Mouse (Mus musculus) ES-E14 (cell line): ENCODE measurements at regions not wholly inside any gene's neighbourhood (a gene's known extent, or its start where the extent isn't known, plus 50 kb on each side); places are given as distances from the start of the nearest gene placed in this dataset.

Source experiments
- CHD2 ChIP-seq: IDR thresholded peaks from 2 replicates; pipeline ENCODE4 v1.6.1; 2014; ENCODE audit warnings: mild to moderate bottlenecking, low read depth, low read length, inconsistent platforms
- HCFC1 ChIP-seq: IDR thresholded peaks from 2 replicates; pipeline ENCODE4 v1.6.1; 2012; ENCODE audit warnings: low read length, inconsistent platforms, borderline replicate concordance; ENCODE audit not compliant: insufficient read depth
- MAFK ChIP-seq: IDR thresholded peaks from 2 replicates; pipeline ENCODE4 v1.6.1; 2014; ENCODE audit warnings: mild to moderate bottlenecking, low read depth, low read length, inconsistent platforms; ENCODE audit not compliant: insufficient read depth
- ZC3H11A ChIP-seq: IDR thresholded peaks from 2 replicates; pipeline ENCODE4 v1.6.1; 2012; ENCODE audit warnings: low read depth, mild to moderate bottlenecking, inconsistent platforms, low read length, borderline replicate concordance
- ZNF384 ChIP-seq: IDR thresholded peaks from 2 replicates; pipeline ENCODE4 v1.6.1; 2012; ENCODE audit warnings: low read depth, low read length, inconsistent platforms

GRCm38 (mm10) chr19:14353151-14353550 lies 244.7 kb downstream of the Tle4 start:
- TF ChIP-seq HCFC1 (no peak), CHD2 (no peak), ZNF384 (no peak), ZC3H11A (no peak), MAFK (no peak)
